Mouse (Mus musculus): ENCODE measurements around the gene Otx1. TPM values are rescaled to one million over a fixed set of nuclear protein-coding genes. Genes with fewer than 3 reads are reported as not detected.

The Otx1 gene
- polyA plus RNA-seq, 1 experiment = not detected

DNA sequence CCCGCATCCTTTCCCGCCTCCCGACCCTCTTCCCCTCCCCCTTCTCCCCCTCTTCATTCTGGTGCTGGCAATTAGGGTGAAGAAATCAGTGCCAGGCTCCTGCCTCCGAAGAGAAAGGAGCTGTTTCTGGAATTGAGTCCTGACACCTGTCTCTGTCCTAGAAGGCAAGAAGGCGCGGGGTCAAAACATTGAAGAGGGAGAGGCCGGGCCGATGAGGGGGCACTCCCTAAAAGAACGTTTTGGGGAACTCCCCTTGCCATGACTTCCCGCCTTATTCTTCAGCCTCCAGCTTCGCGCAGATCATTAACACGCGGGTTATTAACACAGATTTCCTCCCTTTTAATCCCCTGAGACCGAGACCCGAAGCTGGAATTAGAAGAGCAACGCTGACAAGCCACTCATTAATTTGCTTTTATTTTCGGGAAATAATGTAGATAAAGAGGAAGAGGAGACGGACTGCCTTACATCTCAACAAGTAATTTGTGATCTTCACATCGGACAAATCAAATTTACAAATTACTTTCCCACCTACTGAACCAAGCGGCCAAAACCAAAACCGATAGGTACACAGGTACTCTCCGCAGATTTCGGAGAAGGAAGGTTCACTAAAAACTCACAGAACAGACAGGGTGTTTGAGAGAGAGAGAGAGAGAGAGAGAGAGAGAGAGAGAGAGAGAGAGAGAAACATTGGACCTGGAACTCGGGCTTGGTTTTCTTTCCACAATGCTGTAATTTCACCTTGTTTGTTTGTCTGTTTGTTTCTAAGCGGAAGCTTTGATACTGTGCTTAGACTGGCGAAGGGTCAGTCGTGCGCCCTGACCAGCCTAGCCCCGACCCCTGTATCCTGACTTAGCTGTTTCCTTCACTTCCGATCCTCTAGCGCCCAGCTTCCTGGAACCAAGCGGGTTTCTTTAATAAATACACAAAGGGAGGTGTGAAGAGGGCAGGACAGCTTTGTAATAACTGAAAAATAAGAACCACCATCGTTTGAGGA is 8.0 kb downstream of the Otx1 start:
- H3K4me1 ChIP-seq (ENCODE audit: control insufficient read depth, insufficient read depth, low read length) = peaks cover 3% of the 10 kb centered on the region; the same call in 1 of the 2 replicates

GRCm38 (mm10) chr11:21993597-21994376 is 8.9 kb downstream of the Otx1 start:
- no peaks in the 10 kb centered on the region for H3K4me1 ChIP-seq (ENCODE audit: control insufficient read depth, insufficient read depth, low read length)
- no peak overlapping the region for H3K27ac ChIP-seq (ENCODE audit: insufficient read depth, low read depth, low read length)
- peak overlapping the region; percentile 9; the same call in 1 of the 2 replicates for H3K4me3 ChIP-seq (ENCODE audit: insufficient read depth, low read length)
- TF ChIP-seq POLR2A (IDR thresholded peaks at IDR 0.05; ENCODE audit: borderline replicate concordance, low read depth, low read length) (no peak), CTCF (IDR thresholded peaks at IDR 0.05; ENCODE audit: low read depth, low read length) (no peak)

More for the DNA sequence above, 8.0 kb downstream of the Otx1 start:
- H3K4me3 ChIP-seq (ENCODE audit: insufficient read depth, low read length) = peak overlapping the region; percentile 9; the same call in 1 of the 2 replicates
- H3K27ac ChIP-seq (ENCODE audit: insufficient read depth, low read depth, low read length) = no peak overlapping the region
- no peak for TF ChIP-seq POLR2A (IDR thresholded peaks at IDR 0.05; ENCODE audit: borderline replicate concordance, low read depth, low read length)
- TF ChIP-seq CTCF (IDR thresholded peaks at IDR 0.05; ENCODE audit: low read depth, low read length) = no peak

- H3K4me3 ChIP-seq (ENCODE audit: insufficient read depth, low read length) = no peak overlapping the region
- TF ChIP-seq POLR2A (IDR thresholded peaks at IDR 0.05; ENCODE audit: borderline replicate concordance, low read depth, low read length) (no peak), CTCF (IDR thresholded peaks at IDR 0.05; ENCODE audit: low read depth, low read length) (no peak)
- no peaks in the 10 kb centered on the region for H3K4me1 ChIP-seq (ENCODE audit: control insufficient read depth, insufficient read depth, low read length)
- no peak overlapping the region for H3K27ac ChIP-seq (ENCODE audit: insufficient read depth, low read depth, low read length)
Observed at GRCm38 (mm10) chr11:21992761-21993596, 9.7 kb downstream of the Otx1 start.

DNA sequence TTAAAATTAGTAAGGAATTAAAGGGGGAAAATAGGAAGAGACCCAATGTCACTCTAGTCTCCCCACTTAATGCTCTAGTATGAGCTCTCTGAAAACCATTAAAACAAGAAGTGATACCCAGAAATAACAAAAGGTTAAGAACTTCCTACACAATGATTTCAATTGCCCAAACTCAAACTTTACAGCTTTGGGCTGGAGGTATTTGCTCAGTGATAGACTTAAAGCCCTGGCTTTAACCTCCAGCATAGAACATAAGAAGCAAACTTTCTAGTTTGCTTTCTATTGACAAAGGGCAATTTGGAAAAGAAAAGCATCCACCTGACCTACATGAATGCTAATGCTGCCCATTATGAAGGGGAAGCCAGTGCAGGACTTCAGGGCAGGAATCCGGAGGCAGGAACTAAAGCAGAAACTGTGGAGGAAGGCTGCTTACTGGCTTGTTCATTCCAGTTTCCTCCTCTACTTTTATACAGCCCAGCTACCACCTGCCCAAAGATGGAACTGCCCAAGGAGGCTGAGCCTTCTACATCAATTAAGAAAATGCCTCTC is 14.2 kb downstream of the Otx1 start:
- Histone ChIP-seq H3K4me3 (ENCODE audit: insufficient read depth, low read length) (no peak overlapping the region), H3K27ac (ENCODE audit: insufficient read depth, low read depth, low read length) (no peak overlapping the region), H3K4me1 (ENCODE audit: control insufficient read depth, insufficient read depth, low read length) (no peaks in the 10 kb centered on the region)
- TF ChIP-seq CTCF (IDR thresholded peaks at IDR 0.05; ENCODE audit: low read depth, low read length) (no peak), POLR2A (IDR thresholded peaks at IDR 0.05; ENCODE audit: borderline replicate concordance, low read depth, low read length) (no peak)

DNA sequence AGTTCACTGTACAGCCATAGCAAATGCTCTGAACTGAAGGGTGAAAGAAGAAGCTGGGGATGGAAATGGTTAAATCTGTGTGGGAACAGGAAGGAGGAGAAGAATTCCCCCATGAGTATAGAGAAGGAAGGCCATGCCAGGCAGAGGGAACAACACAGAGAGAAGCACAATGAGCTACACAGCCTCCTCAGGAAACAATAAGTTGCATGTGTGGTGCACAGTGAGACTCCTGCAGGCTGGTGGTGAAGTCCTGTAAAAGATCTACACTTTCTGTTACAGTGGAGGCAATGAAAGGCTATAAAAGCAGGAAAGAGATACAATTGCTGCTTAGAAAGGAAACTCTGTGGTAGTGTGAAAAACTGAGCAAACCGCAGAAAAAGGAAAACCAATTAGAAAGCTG is 17.6 kb downstream of the Otx1 start:
- no peak for TF ChIP-seq CTCF (IDR thresholded peaks at IDR 0.05; ENCODE audit: low read depth, low read length)
- no peak for TF ChIP-seq POLR2A (IDR thresholded peaks at IDR 0.05; ENCODE audit: borderline replicate concordance, low read depth, low read length)

DNA sequence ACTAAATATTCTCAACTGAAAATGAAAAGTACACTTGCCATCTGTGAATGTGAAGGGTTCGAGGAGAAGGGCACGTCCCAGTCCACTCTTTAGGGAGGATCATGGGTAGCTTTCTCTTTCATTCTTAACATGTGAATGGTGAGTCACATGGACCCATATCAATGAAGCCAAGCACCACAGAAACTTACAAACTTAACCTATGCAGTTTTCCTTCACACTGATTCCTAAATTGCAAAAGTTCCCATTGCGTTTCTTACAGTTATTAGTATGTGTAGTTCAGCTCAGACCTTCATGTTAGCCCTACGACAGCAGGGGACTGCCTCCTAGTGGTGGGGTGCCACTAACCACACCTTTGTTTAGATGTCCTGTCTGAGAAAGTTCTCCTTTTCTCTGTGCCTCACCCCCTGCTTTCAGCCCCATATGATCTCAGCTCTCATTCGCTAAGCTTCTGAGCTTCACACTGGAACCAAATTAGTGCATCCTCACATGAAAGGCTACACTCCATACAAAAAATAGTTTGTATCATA is 28.6 kb downstream of the Otx1 start:
- no peak for TF ChIP-seq POLR2A (IDR thresholded peaks at IDR 0.05; ENCODE audit: borderline replicate concordance, low read depth, low read length)
- no peak for TF ChIP-seq CTCF (IDR thresholded peaks at IDR 0.05; ENCODE audit: low read depth, low read length)
- Histone ChIP-seq H3K27ac (ENCODE audit: insufficient read depth, low read depth, low read length) (no peak overlapping the region), H3K4me1 (ENCODE audit: control insufficient read depth, insufficient read depth, low read length) (no peaks in the 10 kb centered on the region), H3K4me3 (ENCODE audit: insufficient read depth, low read length) (no peak overlapping the region)

More for the DNA sequence above, 17.6 kb downstream of the Otx1 start:
- no peak overlapping the region for H3K27ac ChIP-seq (ENCODE audit: insufficient read depth, low read depth, low read length)
- H3K4me1 ChIP-seq (ENCODE audit: control insufficient read depth, insufficient read depth, low read length) = no peaks in the 10 kb centered on the region
- no peak overlapping the region for H3K4me3 ChIP-seq (ENCODE audit: insufficient read depth, low read length)

- Histone ChIP-seq H3K27ac (ENCODE audit: insufficient read depth, low read depth, low read length) (no peak overlapping the region), H3K4me1 (ENCODE audit: control insufficient read depth, insufficient read depth, low read length) (no peaks in the 10 kb centered on the region), H3K4me3 (ENCODE audit: insufficient read depth, low read length) (no peak overlapping the region)
- TF ChIP-seq POLR2A (IDR thresholded peaks at IDR 0.05; ENCODE audit: borderline replicate concordance, low read depth, low read length) (no peak), CTCF (IDR thresholded peaks at IDR 0.05; ENCODE audit: low read depth, low read length) (no peak)
Observed at GRCm38 (mm10) chr11:21973597-21973996, 29.1 kb downstream of the Otx1 start.

- H3K27ac ChIP-seq (ENCODE audit: insufficient read depth, low read depth, low read length) = no peak overlapping the region
- no peaks in the 10 kb centered on the region for H3K4me1 ChIP-seq (ENCODE audit: control insufficient read depth, insufficient read depth, low read length)
- H3K4me3 ChIP-seq (ENCODE audit: insufficient read depth, low read length) = no peak overlapping the region
- TF ChIP-seq CTCF (IDR thresholded peaks at IDR 0.05; ENCODE audit: low read depth, low read length) = no peak
- no peak for TF ChIP-seq POLR2A (IDR thresholded peaks at IDR 0.05; ENCODE audit: borderline replicate concordance, low read depth, low read length)
Observed at GRCm38 (mm10) chr11:21968922-21969321, 33.8 kb downstream of the Otx1 start.

Data from bone marrow macrophage, adult 2 months (primary cell).